21 mouse cellular contexts compared by ENCODE assay signal in genomic region chr8:96238406-96238805, GRCm38 (mm10).
A peak's percentile ranks its signal among the peaks of the same experiment; 100 is the strongest.
DNase-seq lines count a peak whose midpoint lies in the region; ATAC-seq lines count a peak whose summit lies in the region.
"Had no signal": no experiment of that assay in that cellular context is flagged by ENCODE, and none has a peak within 500 bp of the region (broad histone marks: within the 10 kb centered on the region; RNA-seq: fewer than 3 reads in every experiment).

No protein-coding gene starts in this region.

- H3K27ac ChIP-seq in heart, embryonic 10.5 days: peak overlapping the region; percentile 23; the same call in 1 of the 2 replicates
- H3K27ac ChIP-seq in heart, embryonic 14.5 days (replicated peaks in 1 of 2; ENCODE audit: control insufficient read depth in 1 of 2, insufficient read depth in 1 of 2, low read depth in 2 of 2, low read length in 2 of 2): peak overlapping the region; percentile 27 to 51; a peak in 3 of 4 replicates
- H3K27ac ChIP-seq: embryonic facial prominence, embryonic 12.5 days; embryonic facial prominence, embryonic 15.5 days; forebrain, embryonic 15.5 days; heart, adult 2 months; hindbrain, embryonic 12.5 days; hindbrain, embryonic 15.5 days had no signal

- no peaks in the 10 kb centered on the region for H3K9me3 ChIP-seq in heart, embryonic 10.5 days
- no peaks in the 10 kb centered on the region for H3K9me3 ChIP-seq in heart, embryonic 14.5 days (ENCODE audit: control insufficient read depth, low read length)
- H3K9me3 ChIP-seq: embryonic facial prominence, embryonic 12.5 days; embryonic facial prominence, embryonic 15.5 days; forebrain, embryonic 15.5 days; hindbrain, embryonic 12.5 days; hindbrain, embryonic 15.5 days had no signal

- no peaks in the 10 kb centered on the region for H3K36me3 ChIP-seq in heart, embryonic 10.5 days
- no peaks in the 10 kb centered on the region for H3K36me3 ChIP-seq in heart, embryonic 14.5 days (ENCODE audit: control insufficient read depth, insufficient read depth, low read length)
- H3K36me3 ChIP-seq: embryonic facial prominence, embryonic 12.5 days; embryonic facial prominence, embryonic 15.5 days; forebrain, embryonic 15.5 days; hindbrain, embryonic 12.5 days; hindbrain, embryonic 15.5 days had no signal

- H3K4me1 ChIP-seq in heart, embryonic 10.5 days: peaks cover 11% of the 10 kb centered on the region; the same call in 1 of the 2 replicates
- peaks cover 4 to 8% of the 10 kb centered on the region in 2 experiments; a peak in 2 of 4 replicates for H3K4me1 ChIP-seq in heart, embryonic 14.5 days (ENCODE audit: control insufficient read depth in 2 of 2, insufficient read depth in 2 of 2, low read length in 2 of 2)
- H3K4me1 ChIP-seq: embryonic facial prominence, embryonic 12.5 days; embryonic facial prominence, embryonic 15.5 days; forebrain, embryonic 15.5 days; hindbrain, embryonic 12.5 days; hindbrain, embryonic 15.5 days had no signal

- no peaks in the 10 kb centered on the region for H3K27me3 ChIP-seq in heart, embryonic 10.5 days (ENCODE audit: insufficient read depth, poor library complexity, severe bottlenecking)
- H3K27me3 ChIP-seq in heart, embryonic 14.5 days (ENCODE audit: control insufficient read depth, insufficient read depth, low read length): no peaks in the 10 kb centered on the region
- H3K27me3 ChIP-seq: embryonic facial prominence, embryonic 12.5 days; embryonic facial prominence, embryonic 15.5 days; forebrain, embryonic 15.5 days; hindbrain, embryonic 12.5 days; hindbrain, embryonic 15.5 days had no signal

- ATAC-seq in heart, embryonic 14.5 days (ENCODE audit: insufficient number of reproducible peaks, insufficient read depth, low FRiP score, low read depth): no peak
- ATAC-seq: forebrain, embryonic 15.5 days had no signal

- intact Hi-C loops in heart, postnatal 14 days (cut with DNase I): no loop called here
- intact Hi-C loops in heart, postnatal 25 days (cut with DNase I): no loop called here

- no peak overlapping the region for H3K9ac ChIP-seq in heart, embryonic 14.5 days (ENCODE audit: low read length)
- H3K9ac ChIP-seq: embryonic facial prominence, embryonic 12.5 days; embryonic facial prominence, embryonic 15.5 days; forebrain, embryonic 15.5 days; hindbrain, embryonic 12.5 days; hindbrain, embryonic 15.5 days had no signal

- DNase-seq in heart, embryonic 10.5 days (ENCODE audit: low spot score): no peak
- no peak for DNase-seq in heart, postnatal 14 days
- DNase-seq in heart, postnatal 25 days (ENCODE audit: low spot score): no peak
- peak; percentile 77 for DNase-seq in R1 (ENCODE audit: low read depth, low spot score)
- no peak for DNase-seq in adrenal gland, adult 8-10 months
- DNase-seq: adrenal gland, postnatal 14 days; cerebellum, adult 11 months; cerebellum, adult 2 months; cerebellum, adult 9-11 months; cerebellum, postnatal 25 days; gastrocnemius, postnatal 25 days; heart, adult 2 months; kidney, adult 11 months; kidney, adult 8-10 months had no signal

- no peak overlapping the region for H3K4me3 ChIP-seq in heart, embryonic 10.5 days
- H3K4me3 ChIP-seq in heart, embryonic 14.5 days (ENCODE audit: control insufficient read depth in 1 of 2, insufficient read depth in 1 of 2, low read depth in 1 of 2, low read length in 2 of 2): no peak overlapping the region
- H3K4me3 ChIP-seq: embryonic facial prominence, embryonic 12.5 days; embryonic facial prominence, embryonic 15.5 days; forebrain, embryonic 15.5 days; heart, adult 2 months; hindbrain, embryonic 12.5 days; hindbrain, embryonic 15.5 days had no signal

- H3K4me2 ChIP-seq in heart, embryonic 14.5 days (ENCODE audit: low read length): no peak overlapping the region
- H3K4me2 ChIP-seq: embryonic facial prominence, embryonic 12.5 days; embryonic facial prominence, embryonic 15.5 days; forebrain, embryonic 15.5 days; heart, embryonic 11.5 days; hindbrain, embryonic 12.5 days; hindbrain, embryonic 15.5 days had no signal
